Mouse (Mus musculus): Measurements from ENCODE around the gene Commd4. TPM values are rescaled to one million over a fixed set of nuclear protein-coding genes. Genes with fewer than 3 reads are reported as not detected.

Commd4 gene
- total RNA-seq, 2 experiments from 2014 or later: 4.3 to 55.5 TPM

DNA sequence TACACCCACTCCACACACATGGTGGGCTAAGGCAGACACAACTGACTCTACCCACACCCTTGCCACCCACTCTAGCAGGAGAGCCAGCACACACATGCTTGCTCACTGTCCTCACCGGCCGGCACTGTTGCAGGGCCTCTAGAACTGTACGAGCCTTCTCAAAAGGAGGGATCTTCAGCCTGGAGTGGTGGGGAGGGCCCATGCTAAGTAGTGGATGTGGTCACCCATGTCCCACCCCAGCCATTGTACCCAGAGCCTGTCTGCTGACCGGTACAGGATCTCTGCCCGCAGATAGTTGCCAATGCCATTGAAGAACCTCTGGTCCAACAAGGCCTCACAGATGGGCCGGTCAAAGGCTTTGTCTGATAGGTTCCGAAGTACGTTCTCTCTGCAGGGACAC is 13.3 kb downstream of the Commd4 start:
- ATAC-seq (replicated peaks; ENCODE audit: low FRiP score, poor library complexity, severe bottlenecking): no peak

DNA sequence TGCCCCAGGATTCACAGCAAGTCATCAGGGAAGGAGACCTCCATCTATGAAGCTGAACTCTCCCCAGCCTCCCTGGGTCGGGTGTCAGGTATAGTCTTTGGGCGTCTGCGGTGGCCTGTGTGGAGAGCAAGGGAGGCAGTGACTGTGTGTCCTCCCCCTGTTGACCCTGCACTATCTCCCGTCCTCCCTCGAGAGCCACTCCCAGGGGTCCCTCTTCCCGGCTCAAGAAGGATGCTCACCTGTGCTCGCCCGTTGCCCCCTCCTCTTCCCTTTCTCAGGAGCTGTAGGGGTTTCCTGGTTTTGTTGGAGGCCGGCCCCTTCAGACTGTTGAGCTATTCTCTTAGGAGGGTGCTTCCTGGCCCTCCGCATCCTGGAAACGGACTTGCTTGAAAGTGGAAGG is 14.9 kb downstream of the Commd4 start:
- no peak for ATAC-seq (replicated peaks; ENCODE audit: low FRiP score, poor library complexity, severe bottlenecking)

DNA sequence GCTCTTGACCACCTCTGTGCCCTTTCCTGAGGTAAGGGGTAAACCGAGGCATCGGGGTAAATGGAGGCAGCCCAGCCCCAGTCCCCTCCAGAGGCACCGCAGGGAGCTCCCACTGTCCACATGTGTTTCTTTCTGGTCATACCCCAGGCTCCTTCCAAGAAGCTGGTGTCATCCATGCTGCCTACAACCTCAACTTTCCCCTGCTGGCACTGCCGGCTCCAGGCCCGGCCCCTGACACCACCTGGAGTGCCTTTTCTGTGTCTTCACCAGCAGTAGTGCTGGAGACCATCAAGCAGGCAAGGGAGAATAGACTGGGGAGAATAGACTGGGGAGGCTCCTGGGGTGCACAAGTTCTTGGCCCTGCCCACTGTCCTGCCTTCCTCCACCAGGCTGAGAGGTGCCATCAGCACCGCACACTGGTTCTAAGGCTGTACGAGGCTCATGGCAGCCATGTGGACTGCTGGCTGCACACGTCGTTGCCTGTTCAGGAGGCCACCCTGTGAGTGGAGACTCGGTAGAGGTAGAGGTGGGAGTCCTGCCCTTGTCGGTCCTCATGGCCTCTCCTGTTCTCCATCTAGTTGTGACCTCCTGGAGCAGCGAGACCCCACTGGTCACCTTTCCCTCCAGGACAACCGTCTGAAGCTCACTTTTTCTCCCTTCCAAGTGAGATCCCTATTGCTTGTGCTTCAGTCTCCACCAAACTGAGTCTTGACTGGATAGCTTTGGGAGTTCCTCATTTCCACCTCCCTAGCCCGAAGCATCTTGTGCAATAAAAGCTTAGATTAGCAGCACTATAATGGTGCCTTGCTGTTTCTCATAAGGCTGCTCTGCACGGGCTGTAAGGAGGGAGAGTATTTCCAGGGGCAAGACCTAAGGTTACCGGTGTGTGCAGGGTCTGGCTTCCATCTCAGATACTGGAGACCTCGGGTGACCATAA is 16.4 kb downstream of the Commd4 start:
- no peak for ATAC-seq (replicated peaks; ENCODE audit: low FRiP score, poor library complexity, severe bottlenecking)

DNA sequence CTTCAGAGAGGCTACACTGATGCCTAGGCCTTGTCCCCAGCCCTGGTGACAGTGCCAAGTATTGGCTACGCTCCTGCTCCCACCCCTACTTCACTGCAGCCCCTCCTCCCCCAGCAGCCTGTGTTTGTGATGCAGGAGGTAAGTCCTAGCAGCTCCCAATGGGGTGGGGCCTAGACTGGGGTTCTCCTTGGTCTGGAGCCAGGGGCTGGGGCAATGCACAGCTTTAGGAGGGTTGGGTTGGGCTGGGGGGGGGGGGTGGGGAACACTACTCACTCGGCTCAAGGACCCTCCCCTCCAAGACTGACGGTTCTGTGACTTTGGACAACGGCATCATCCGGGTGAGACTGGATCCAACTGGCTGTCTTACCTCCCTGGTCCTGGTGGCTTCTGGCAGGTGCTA is 18.6 kb downstream of the Commd4 start:
- ATAC-seq (replicated peaks; ENCODE audit: low FRiP score, poor library complexity, severe bottlenecking): no peak

DNA sequence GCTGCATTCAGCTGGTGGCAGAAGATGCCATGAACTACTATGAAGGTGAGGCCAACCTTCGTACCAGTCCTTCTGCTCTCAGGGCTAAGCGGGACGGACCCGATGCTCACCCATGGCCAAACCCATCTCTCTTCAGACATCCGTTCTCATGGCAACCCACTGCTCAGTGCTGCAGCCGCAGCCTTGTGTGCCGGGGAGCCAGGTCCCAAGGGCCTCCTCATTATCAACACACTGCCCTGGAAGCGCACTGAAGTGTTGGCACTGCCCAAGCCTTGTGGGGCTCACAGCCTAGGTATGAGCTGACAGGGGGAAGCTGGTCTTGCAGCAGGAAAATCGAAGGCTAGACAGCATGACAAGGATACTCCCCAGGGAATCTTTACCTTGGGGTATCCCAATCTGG is 19.0 kb downstream of the Commd4 start:
- ATAC-seq (replicated peaks; ENCODE audit: low FRiP score, poor library complexity, severe bottlenecking): no peak

DNA sequence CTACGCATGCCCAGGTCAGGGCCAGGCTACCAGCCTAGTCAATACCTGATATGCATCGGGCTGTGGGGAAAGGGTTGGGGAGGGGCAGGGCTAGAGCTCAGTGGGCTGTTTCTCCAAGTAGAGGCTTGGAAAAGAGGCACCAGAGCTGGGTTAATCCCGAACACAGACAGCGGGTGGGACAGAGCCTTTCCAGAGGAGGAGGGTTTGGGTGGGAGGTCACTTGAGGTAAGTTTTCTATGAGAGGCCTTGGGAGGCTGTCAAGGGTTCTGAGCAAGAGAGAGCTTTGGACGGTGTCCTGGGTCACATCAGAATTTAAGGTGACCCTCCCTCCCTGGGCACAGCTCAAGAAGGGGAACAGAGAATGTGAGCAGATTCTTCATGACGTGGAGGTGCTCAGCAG is 19.6 kb downstream of the Commd4 start:
- no peak for ATAC-seq (replicated peaks; ENCODE audit: low FRiP score, poor library complexity, severe bottlenecking)

DNA sequence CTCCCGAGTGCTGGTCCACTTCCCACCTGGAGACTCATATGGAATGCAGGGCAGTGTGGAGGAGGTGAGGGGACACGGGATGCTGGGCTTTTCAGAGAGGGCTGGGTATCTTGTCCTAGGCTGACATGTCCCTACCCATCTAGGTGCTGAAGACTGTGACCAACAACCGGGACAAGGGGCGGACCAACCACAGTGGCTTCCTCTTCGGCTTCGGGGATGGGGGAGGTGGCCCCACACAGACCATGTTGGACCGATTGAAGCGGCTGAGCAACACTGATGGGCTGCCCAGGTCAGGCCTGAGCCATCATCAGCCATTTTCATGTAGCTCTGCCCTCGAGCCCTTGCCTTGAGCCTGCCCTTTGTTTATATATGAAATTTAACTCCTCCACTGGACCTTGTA is 20.4 kb downstream of the Commd4 start:
- no peak for ATAC-seq (replicated peaks; ENCODE audit: low FRiP score, poor library complexity, severe bottlenecking)

DNA sequence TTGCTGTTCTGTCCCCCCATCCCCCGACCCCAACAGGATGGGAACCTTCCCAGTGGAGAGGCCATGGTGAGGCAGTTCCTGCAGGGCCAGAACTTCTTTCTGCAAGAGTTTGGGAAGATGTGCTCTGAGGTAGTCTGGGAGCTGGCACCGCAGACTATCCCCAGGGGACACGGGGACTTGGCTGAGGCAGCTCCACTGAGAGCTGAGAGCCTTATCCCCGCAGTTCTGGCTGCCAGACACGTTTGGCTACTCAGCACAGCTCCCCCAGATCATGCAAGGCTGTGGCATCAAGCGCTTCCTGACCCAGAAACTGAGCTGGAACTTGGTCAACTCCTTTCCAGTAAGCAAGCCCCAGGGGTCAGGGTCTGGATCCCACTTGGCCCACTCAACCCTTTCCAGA is 20.9 kb downstream of the Commd4 start:
- no peak for ATAC-seq (replicated peaks; ENCODE audit: low FRiP score, poor library complexity, severe bottlenecking)

DNA sequence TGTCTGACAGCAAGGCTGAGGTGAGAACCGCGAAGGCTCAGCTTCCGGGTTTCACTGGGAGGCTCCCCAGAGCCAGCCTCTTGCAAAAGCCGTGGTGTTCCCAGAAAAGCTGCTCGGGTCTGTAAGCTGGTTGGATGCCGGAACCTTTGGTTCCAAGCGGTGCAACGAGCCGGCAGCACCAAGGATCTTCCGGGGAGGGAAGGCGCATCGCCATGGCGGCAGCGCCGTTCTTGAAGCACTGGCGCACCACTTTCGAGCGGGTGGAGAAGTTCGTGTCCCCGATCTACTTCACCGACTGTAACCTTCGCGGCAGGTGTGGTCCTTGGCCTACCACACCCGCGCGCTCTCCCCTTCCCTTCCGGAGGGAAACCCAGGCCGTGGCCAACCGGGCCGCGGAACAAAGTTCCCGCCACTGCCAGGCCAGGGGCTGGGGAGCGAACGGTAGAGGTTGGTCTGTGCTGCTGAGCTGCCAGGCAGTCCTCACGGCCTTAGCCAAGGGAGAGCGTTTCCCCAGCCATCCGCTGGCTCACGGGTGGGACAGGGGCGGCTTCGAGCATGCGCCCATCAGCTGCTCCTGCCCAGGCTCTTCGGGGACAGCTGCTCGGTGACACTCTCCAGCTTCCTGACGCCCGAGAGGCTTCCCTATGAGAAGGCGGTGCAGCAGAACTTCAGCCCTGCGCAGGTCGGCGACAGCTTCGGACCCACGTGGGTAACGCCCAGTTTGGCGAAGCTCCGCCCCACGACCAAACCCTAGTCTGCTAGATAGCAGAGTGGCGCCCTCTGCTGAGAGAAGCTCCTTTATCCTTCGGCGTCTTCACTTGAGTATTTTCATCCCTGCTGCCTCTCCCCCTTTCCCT is 27.3 kb downstream of the Commd4 start, which contains the start of gene Man2c1:
Gene Man2c1, plus strand, starts transcription at position 114 of the 857 bp plus-strand sequence.
- peak; percentile 91 for ATAC-seq (replicated peaks; ENCODE audit: low FRiP score, poor library complexity, severe bottlenecking)

DNA sequence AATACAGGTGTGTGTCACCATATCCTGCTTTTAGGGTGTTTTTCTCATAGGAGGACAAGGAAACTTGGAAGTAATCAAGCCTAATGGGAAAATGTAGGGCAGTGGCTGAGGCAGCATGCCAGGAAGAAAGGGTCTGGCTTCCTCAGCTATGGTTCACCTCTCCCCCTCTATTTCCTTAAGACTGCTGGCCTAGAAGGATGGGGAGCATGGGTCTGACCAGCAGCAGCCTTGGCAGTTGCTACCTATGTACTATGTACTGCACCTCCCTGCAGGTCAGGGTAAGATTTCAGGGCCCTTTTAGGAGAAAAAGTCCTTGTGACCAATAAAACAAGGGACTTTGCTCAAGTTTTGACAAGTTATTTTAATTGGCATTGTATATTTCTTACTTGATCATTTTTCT is 28.5 kb downstream of the Commd4 start:
- no peak for ATAC-seq (replicated peaks; ENCODE audit: low FRiP score, poor library complexity, severe bottlenecking)

DNA sequence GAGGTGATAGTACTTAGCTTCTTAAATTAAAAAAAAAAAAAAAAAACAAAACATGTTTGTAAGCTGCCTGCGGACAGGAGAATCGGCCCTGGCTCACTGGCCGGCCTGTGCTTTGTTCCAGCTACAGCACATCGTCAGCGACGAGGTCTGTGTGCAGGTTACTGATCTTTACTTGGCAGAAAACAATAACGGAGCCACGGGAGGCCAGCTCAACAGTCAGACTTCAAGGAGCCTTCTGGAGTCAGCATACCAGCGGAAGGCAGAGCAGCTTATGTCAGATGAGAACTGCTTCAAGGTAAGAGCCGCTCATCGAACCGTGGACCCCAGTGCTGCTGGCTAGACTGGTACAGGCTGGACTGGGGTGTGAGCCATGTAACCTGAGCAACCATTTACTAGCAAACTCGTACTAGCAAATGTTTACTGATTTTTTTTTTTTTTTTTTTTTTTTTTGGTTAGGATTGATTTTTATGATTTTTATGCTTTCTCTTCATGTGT is 40.8 kb downstream of the Commd4 start:
- no peak for ATAC-seq (replicated peaks; ENCODE audit: low FRiP score, poor library complexity, severe bottlenecking)

Other genes with a start within 250 kb of the Commd4 start
- gene Snx33, start 230.0 kb downstream of the Commd4 start, total RNA-seq (2015; ENCODE audit: low replicate concordance): 0.38 and 1.3 TPM in 2 replicates
- 0.17 and 0.56 TPM in 2 replicates for gene Snx33, start 230.0 kb downstream of the Commd4 start, total RNA-seq (2017; ENCODE audit: low replicate concordance)
- gene Imp3, start 220.9 kb downstream of the Commd4 start, total RNA-seq (2015; ENCODE audit: low replicate concordance): 18.4 and 45.7 TPM in 2 replicates
- 15.3 and 20.1 TPM in 2 replicates for gene Imp3, start 220.9 kb downstream of the Commd4 start, total RNA-seq (2017; ENCODE audit: low replicate concordance)
- gene Snupn, start 207.5 kb downstream of the Commd4 start, total RNA-seq (2015; ENCODE audit: low replicate concordance): 4.0 and 7.3 TPM in 2 replicates
- 1.6 and 2.1 TPM in 2 replicates for gene Snupn, start 207.5 kb downstream of the Commd4 start, total RNA-seq (2017; ENCODE audit: low replicate concordance)
- gene Ptpn9, start 163.4 kb downstream of the Commd4 start, total RNA-seq (2015; ENCODE audit: low replicate concordance): 5.0 and 8.6 TPM in 2 replicates
- 2.4 and 3.1 TPM in 2 replicates for gene Ptpn9, start 163.4 kb downstream of the Commd4 start, total RNA-seq (2017; ENCODE audit: low replicate concordance)
- 23.8 and 29.8 TPM in 2 replicates for gene Sin3a, start 86.3 kb downstream of the Commd4 start, total RNA-seq (2015; ENCODE audit: low replicate concordance)
- 24.5 and 35.1 TPM in 2 replicates for gene Sin3a, start 86.3 kb downstream of the Commd4 start, total RNA-seq (2017; ENCODE audit: low replicate concordance)
- gene Man2c1, start 27.6 kb downstream of the Commd4 start, total RNA-seq (2015; ENCODE audit: low replicate concordance): 12.3 and 15.3 TPM in 2 replicates
- gene Man2c1, start 27.6 kb downstream of the Commd4 start, total RNA-seq (2017; ENCODE audit: low replicate concordance): 9.2 and 21.7 TPM in 2 replicates
- gene Neil1, start 10.0 kb downstream of the Commd4 start, total RNA-seq (2015; ENCODE audit: low replicate concordance): 0.84 and 1.3 TPM in 2 replicates
- gene Neil1, start 10.0 kb downstream of the Commd4 start, total RNA-seq (2017; ENCODE audit: low replicate concordance): 1.8 TPM in 1 of 2 replicates, not detected in the other
- gene Trcg1, start 78.2 kb upstream of the Commd4 start, total RNA-seq (2015; ENCODE audit: low replicate concordance): not detected in 2 replicates
- not detected in 2 replicates for gene Trcg1, start 78.2 kb upstream of the Commd4 start, total RNA-seq (2017; ENCODE audit: low replicate concordance)
- gene 1700017B05Rik, start 104.3 kb upstream of the Commd4 start, total RNA-seq (2015; ENCODE audit: low replicate concordance): 24.5 and 32.9 TPM in 2 replicates
- gene 1700017B05Rik, start 104.3 kb upstream of the Commd4 start, total RNA-seq (2017; ENCODE audit: low replicate concordance): 15.5 and 16.6 TPM in 2 replicates